Mouse (Mus musculus): ENCODE measurements at regions not wholly inside any gene's neighbourhood (a gene's known extent, or its start where the extent isn't known, plus 50 kb on each side); places are given as distances from the start of the nearest gene placed in this dataset.

DNA sequence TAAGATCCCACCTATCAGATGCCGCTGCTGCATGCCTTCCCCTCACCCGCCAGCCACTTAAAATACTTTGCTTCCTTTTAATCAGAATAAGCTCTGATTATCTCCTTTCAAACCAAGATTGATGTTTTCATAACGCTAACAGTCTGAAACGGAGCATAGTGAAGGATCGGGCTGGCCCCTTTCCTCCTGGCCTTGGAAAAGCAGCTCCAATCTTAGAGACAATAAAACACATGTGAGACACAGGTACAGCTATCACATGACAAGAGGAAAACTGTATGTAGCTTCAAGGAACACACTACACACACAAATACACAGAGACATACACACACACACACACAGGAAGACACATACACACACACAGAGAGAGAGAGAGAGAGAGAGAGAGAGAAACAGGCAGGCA lies 165.3 kb upstream of the Rnf32 start:
- no peak for ATAC-seq (ENCODE audit: low FRiP score)
- WGBS = 77% methylated on average over 5 of the region's 5 CpGs
- no peak overlapping the region for H3K4me2 ChIP-seq
- no peaks in the 10 kb centered on the region for H3K36me3 ChIP-seq
- H3K9ac ChIP-seq = no peak overlapping the region
- no peaks in the 10 kb centered on the region for H3K9me3 ChIP-seq
- no peak overlapping the region for H3K4me3 ChIP-seq
- no peaks in the 10 kb centered on the region for H3K27me3 ChIP-seq
- no peak overlapping the region for H3K27ac ChIP-seq
- H3K4me1 ChIP-seq (replicated peaks) = no peaks in the 10 kb centered on the region

- Histone ChIP-seq H3K27me3 (no peaks in the 10 kb centered on the region), H3K4me1 (replicated peaks) (no peaks in the 10 kb centered on the region), H3K27ac (no peak overlapping the region), H3K36me3 (no peaks in the 10 kb centered on the region), H3K4me2 (no peak overlapping the region), H3K9ac (no peak overlapping the region), H3K9me3 (no peaks in the 10 kb centered on the region), H3K4me3 (no peak overlapping the region)
- no peak for ATAC-seq (ENCODE audit: low FRiP score)
- WGBS = 86% methylated on average over 5 of the region's 5 CpGs
These were observed 165.8 kb upstream of the Rnf32 start for GRCm38 (mm10) chr5:29029957-29030356.

DNA sequence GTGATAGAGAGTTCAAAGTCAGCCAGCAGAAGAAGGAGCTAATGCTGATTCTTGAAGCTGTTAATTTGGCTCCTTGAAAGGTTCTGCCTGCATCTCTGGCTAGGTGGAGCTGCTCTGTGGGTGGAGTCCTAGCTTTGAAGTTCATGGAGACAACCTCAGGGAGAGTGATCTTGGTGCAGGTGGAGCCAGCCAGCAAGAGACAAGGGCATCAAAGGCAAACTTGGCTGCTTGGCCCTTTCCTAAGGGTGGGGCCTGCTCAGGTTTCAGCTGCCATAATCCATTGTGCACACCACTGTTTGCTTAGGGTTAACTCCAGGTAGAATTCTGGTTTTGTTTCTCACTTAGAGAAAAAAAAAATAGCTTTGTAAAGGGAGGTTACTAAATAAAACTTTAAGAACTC lies 170.7 kb upstream of the Rnf32 start:
- no peak overlapping the region for H3K4me3 ChIP-seq
- no peaks in the 10 kb centered on the region for H3K36me3 ChIP-seq
- H3K27ac ChIP-seq = no peak overlapping the region
- no peaks in the 10 kb centered on the region for H3K9me3 ChIP-seq
- ATAC-seq (ENCODE audit: low FRiP score) = no peak
- H3K4me2 ChIP-seq = no peak overlapping the region
- no peak overlapping the region for H3K9ac ChIP-seq
- H3K27me3 ChIP-seq = no peaks in the 10 kb centered on the region
- H3K4me1 ChIP-seq (replicated peaks) = no peaks in the 10 kb centered on the region

- H3K9me3 ChIP-seq = no peaks in the 10 kb centered on the region
- H3K9ac ChIP-seq = no peak overlapping the region
- H3K4me3 ChIP-seq = no peak overlapping the region
- H3K4me1 ChIP-seq (replicated peaks) = no peaks in the 10 kb centered on the region
- H3K4me2 ChIP-seq = no peak overlapping the region
- WGBS = 92% methylated on average over 2 of the region's 2 CpGs
- H3K27ac ChIP-seq = no peak overlapping the region
- H3K27me3 ChIP-seq = no peaks in the 10 kb centered on the region
- no peaks in the 10 kb centered on the region for H3K36me3 ChIP-seq
- ATAC-seq (ENCODE audit: low FRiP score) = no peak
These were observed 203.0 kb upstream of the Rnf32 start for GRCm38 (mm10) chr5:28992796-28993195.

DNA sequence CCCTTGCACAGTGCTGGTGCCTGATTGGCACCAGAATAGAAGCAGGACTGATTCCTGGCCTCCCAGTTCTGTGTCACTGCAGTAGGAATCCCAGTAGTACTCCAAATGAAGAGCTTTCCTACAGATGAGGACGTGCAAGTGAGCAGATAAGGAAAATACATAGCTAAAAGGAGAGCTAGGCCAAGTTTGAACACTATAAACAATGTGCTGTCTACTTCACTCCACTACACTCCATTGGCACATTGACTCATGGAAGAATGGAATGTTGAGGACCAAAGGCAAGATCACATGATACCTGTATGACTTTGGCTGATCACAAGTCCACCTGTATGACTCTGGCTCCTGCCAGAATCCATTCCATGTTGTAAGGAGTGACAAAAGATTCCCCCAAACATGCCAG lies 215.9 kb upstream of the Rnf32 start:
- Histone ChIP-seq H3K27me3 (no peaks in the 10 kb centered on the region), H3K4me3 (no peak overlapping the region), H3K4me1 (replicated peaks) (no peaks in the 10 kb centered on the region), H3K9ac (no peak overlapping the region), H3K4me2 (no peak overlapping the region), H3K36me3 (no peaks in the 10 kb centered on the region), H3K9me3 (no peaks in the 10 kb centered on the region), H3K27ac (no peak overlapping the region)
- ATAC-seq (ENCODE audit: low FRiP score) = no peak
- WGBS = 78% methylated on average over 1 of the region's 1 CpGs

DNA sequence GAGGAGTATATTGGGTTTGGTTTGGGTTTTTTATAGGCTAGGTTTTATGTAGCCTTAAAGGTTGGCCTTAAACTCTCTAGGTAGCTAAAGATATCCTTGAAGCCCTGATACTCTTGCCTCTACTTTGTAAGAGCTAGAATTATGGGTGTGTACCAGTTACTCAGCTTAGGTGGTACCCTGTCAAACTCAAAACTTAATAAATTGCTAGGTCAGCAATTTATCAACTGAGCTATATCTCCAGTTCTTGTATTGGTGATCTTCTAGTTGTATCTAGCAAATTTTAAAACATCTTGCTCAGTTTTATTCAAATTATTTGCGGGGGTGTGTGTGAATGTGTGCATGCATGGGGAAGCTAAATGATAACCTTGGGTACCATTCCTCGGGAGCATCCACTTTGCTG lies 225.4 kb upstream of the Rnf32 start:
- Histone ChIP-seq H3K4me2 (no peak overlapping the region), H3K36me3 (no peaks in the 10 kb centered on the region), H3K4me3 (no peak overlapping the region), H3K4me1 (replicated peaks) (no peaks in the 10 kb centered on the region), H3K9me3 (no peaks in the 10 kb centered on the region), H3K27me3 (no peaks in the 10 kb centered on the region), H3K9ac (no peak overlapping the region), H3K27ac (no peak overlapping the region)
- WGBS = 89% methylated on average over 2 of the region's 2 CpGs
- ATAC-seq (ENCODE audit: low FRiP score) = no peak

- ATAC-seq (ENCODE audit: low FRiP score) = no peak
- Histone ChIP-seq H3K27me3 (no peaks in the 10 kb centered on the region), H3K4me3 (no peak overlapping the region)
These were observed 240.8 kb upstream of the Rnf32 start for GRCm38 (mm10) chr5:28955036-28955435.

DNA sequence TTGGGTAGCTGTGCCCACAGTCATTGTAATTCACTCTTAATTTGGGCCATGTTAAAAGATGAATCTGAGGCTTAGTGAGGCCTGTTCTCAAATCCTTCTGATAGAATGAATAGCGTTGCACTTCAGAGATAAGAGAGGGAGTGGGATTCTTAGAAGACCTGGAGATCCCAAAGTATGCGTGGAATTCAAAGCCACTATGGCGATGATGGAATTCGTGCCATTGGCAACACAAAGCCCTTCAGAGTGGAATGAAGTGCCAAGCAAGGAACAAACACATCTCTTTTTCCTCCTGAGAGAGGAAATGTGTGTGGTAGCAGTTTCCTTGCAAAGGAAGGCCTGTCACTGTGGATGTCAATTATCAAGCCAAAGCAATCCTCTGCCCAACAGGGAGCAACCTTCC lies 248.3 kb upstream of the Rnf32 start:
- Histone ChIP-seq H3K4me3 (no peak overlapping the region), H3K4me1 (replicated peaks) (no peaks in the 10 kb centered on the region), H3K9me3 (no peaks in the 10 kb centered on the region), H3K4me2 (no peak overlapping the region), H3K36me3 (no peaks in the 10 kb centered on the region), H3K27ac (no peak overlapping the region), H3K9ac (no peak overlapping the region), H3K27me3 (no peaks in the 10 kb centered on the region)
- WGBS = 63% methylated on average over 4 of the region's 4 CpGs
- no peak for ATAC-seq (ENCODE audit: low FRiP score)

More at GRCm38 (mm10) chr5:28955036-28955435, 240.8 kb upstream of the Rnf32 start:
- H3K36me3 ChIP-seq = no peaks in the 10 kb centered on the region
- no peaks in the 10 kb centered on the region for H3K4me1 ChIP-seq (replicated peaks)
- no peak overlapping the region for H3K4me2 ChIP-seq
- H3K9ac ChIP-seq = no peak overlapping the region
- no peaks in the 10 kb centered on the region for H3K9me3 ChIP-seq
- no peak overlapping the region for H3K27ac ChIP-seq

DNA sequence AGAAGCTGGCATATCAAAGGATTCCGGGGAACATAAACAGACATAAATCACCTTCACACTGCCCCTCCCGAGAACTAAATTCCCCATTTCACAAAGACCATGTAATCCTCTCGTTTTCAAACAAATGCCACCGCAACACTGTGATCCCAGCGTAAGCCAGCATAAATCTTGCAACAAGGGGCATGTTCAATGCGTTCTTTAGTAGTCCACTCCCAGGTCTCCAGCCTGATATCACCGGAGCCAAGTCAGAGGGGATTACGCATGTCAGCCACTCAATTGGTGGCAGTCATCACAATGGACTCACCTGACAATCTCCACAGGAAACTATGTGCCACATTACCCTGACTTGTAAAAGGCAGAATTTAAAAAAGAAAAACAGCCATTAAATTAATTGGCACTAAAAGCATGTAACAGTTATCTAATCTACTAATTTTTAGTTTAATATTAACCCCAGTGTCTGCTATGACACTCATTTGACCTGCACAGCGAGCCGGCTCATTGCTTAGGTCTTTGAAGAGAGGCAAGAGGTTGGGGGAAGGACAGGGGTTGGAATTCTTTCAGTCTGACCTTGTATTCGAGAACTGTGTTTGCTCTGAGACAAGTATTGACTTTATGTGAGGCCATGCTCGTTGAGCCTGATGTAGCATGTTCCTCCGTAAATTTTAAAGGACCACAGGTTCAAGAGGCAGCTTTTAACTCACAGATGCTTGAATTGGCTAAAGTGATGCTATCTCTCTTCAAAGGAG lies 252.0 kb upstream of the Rnf32 start:
- no peak overlapping the region for H3K9ac ChIP-seq
- H3K4me1 ChIP-seq (replicated peaks) = peaks cover 8% of the 10 kb centered on the region; the same call in 1 of the 2 replicates
- H3K27me3 ChIP-seq = no peaks in the 10 kb centered on the region
- H3K36me3 ChIP-seq = no peaks in the 10 kb centered on the region
- no peak for ATAC-seq (ENCODE audit: low FRiP score)
- WGBS = 71% methylated on average over 13 of the region's 13 CpGs
- no peak overlapping the region for H3K4me2 ChIP-seq
- no peak overlapping the region for H3K4me3 ChIP-seq
- H3K27ac ChIP-seq = no peak overlapping the region
- H3K9me3 ChIP-seq = no peaks in the 10 kb centered on the region

GRCm38 (mm10) chr5:28940972-28941371 lies 254.8 kb upstream of the Rnf32 start:
- Histone ChIP-seq H3K27ac (no peak overlapping the region), H3K4me2 (no peak overlapping the region), H3K27me3 (no peaks in the 10 kb centered on the region), H3K9me3 (no peaks in the 10 kb centered on the region), H3K4me3 (no peak overlapping the region), H3K36me3 (no peaks in the 10 kb centered on the region), H3K9ac (no peak overlapping the region), H3K4me1 (replicated peaks) (peaks cover 8% of the 10 kb centered on the region; the same call in 1 of the 2 replicates)
- no peak for ATAC-seq (ENCODE audit: low FRiP score)
- WGBS = 64% methylated on average over 5 of the region's 5 CpGs

DNA sequence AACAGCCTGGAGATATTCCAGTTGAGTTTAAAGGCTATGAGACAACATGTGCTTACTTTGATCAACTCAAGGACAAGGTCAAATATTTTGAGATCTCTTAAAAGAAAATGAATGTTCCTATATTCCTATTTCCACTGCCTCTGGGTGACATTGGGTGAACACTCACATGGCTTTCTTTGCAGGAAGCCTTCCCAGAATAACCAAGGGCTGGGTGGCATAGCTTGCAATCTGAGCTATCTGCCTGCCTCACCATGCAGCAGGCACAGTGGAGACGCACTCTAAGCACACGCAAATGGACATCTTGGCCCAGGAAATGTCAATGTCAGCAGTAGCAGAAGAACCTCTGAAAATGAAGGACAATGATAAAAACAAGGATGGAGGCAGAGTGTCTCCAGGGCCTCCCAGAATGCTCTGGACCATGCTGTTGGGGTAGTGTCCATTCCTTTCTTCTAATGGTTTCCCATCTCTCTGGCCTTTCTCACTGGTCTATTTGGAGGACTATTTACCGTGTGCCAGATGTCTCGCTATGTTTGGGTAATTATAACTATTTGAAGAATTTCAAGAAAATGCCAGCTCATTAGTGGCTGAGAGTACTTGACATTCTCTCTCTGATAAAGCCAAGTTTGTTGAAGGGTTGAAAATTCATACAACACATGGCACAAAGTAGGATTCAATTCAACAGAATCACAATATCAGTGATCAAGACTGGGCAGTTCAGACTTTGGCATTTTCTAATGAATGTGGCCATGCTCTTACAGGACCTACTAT lies 276.3 kb upstream of the Rnf32 start:
- Histone ChIP-seq H3K9ac (no peak overlapping the region), H3K4me1 (replicated peaks) (no peaks in the 10 kb centered on the region), H3K36me3 (no peaks in the 10 kb centered on the region), H3K4me2 (no peak overlapping the region), H3K27me3 (no peaks in the 10 kb centered on the region), H3K4me3 (no peak overlapping the region), H3K9me3 (no peaks in the 10 kb centered on the region), H3K27ac (no peak overlapping the region)
- WGBS = 93% methylated on average over 4 of the region's 4 CpGs
- no peak for ATAC-seq (ENCODE audit: low FRiP score)

- peaks cover 5% of the 10 kb centered on the region; the same call in 1 of the 2 replicates for H3K4me1 ChIP-seq (replicated peaks)
- ATAC-seq (ENCODE audit: low FRiP score) = no peak
- H3K36me3 ChIP-seq = no peaks in the 10 kb centered on the region
- H3K27ac ChIP-seq = no peak overlapping the region
- H3K4me2 ChIP-seq = no peak overlapping the region
- no peak overlapping the region for H3K4me3 ChIP-seq
- H3K27me3 ChIP-seq = no peaks in the 10 kb centered on the region
- no peak overlapping the region for H3K9ac ChIP-seq
- 67% methylated on average over 4 of the region's 4 CpGs for WGBS
- H3K9me3 ChIP-seq = no peaks in the 10 kb centered on the region
These were observed 291.3 kb upstream of the Rnf32 start for GRCm38 (mm10) chr5:28904500-28904899.

GRCm38 (mm10) chr5:28903805-28904320 lies 291.9 kb upstream of the Rnf32 start:
- no peak for ATAC-seq (ENCODE audit: low FRiP score)
- H3K9ac ChIP-seq = no peak overlapping the region
- no peaks in the 10 kb centered on the region for H3K36me3 ChIP-seq
- 32% methylated on average over 3 of the region's 3 CpGs for WGBS
- no peaks in the 10 kb centered on the region for H3K9me3 ChIP-seq
- no peak overlapping the region for H3K27ac ChIP-seq
- no peaks in the 10 kb centered on the region for H3K27me3 ChIP-seq
- no peak overlapping the region for H3K4me3 ChIP-seq
- no peak overlapping the region for H3K4me2 ChIP-seq
- H3K4me1 ChIP-seq (replicated peaks) = peaks cover 5% of the 10 kb centered on the region; the same call in 1 of the 2 replicates
